Mouse (Mus musculus) stomach, embryonic 14.5 days (tissue): ENCODE results near the gene Slc32a1. TPM values are rescaled to one million over a fixed set of nuclear protein-coding genes. Genes with fewer than 3 reads are reported as not detected.
A peak's percentile ranks its signal among the peaks of the same experiment; 100 is the strongest.

Source experiments
- ATAC-seq: fragments of 200-750 bp; cut with Nextera tagmentation; 2 replicates; pipeline ENCODE4 v1.8.0; 2017; ENCODE audit warnings: low read depth, moderate TSS enrichment; ENCODE audit not compliant: insufficient number of reproducible peaks, insufficient read depth, low FRiP score
- H3K27ac ChIP-seq: fragments of 300-500 bp; sonication (generic); 2 replicates; pipeline ENCODE4 v1.5.1; 2014; ENCODE audit warnings: mild to moderate bottlenecking, low read length, moderate library complexity, mixed read lengths
- H3K27me3 ChIP-seq: fragments of 300-500 bp; sonication (generic); 2 replicates; pipeline ENCODE4 v1.6.1; 2014; ENCODE audit warnings: low read length, control low read depth, mixed read lengths; ENCODE audit not compliant: control insufficient read depth, insufficient read depth
- H3K36me3 ChIP-seq: fragments of 300-500 bp; sonication (generic); 2 replicates; pipeline ENCODE4 v1.6.1; 2014; ENCODE audit warnings: mild to moderate bottlenecking, control low read depth, low read length, moderate library complexity, mixed read lengths; ENCODE audit not compliant: control insufficient read depth, insufficient read depth
- H3K4me1 ChIP-seq: fragments of 300-500 bp; sonication (generic); 2 replicates; pipeline ENCODE4 v1.6.1; 2014; ENCODE audit warnings: low read length, control low read depth, mixed read lengths; ENCODE audit not compliant: control insufficient read depth, insufficient read depth
- H3K4me2 ChIP-seq: fragments of 300-500 bp; sonication (generic); replicated peaks from 2 replicates; pipeline ENCODE4 v1.6.1; 2014; ENCODE audit warnings: low read depth, low read length, control low read depth
- H3K4me3 ChIP-seq: fragments of 300-500 bp; sonication (generic); 2 replicates; pipeline ENCODE4 v1.5.1; 2014; ENCODE audit warnings: low read depth, low read length, control low read depth
- H3K9ac ChIP-seq: fragments of 300-500 bp; sonication (generic); replicated peaks from 2 replicates; pipeline ENCODE4 v1.6.1; 2014; ENCODE audit warnings: low read depth, mild to moderate bottlenecking, control low read depth, low read length, moderate library complexity, mixed read lengths
- H3K9me3 ChIP-seq: fragments of 300-500 bp; sonication (generic); 2 replicates; pipeline ENCODE4 v1.6.1; 2016; ENCODE audit warnings: low read depth, low read length, control low read depth; ENCODE audit not compliant: control insufficient read depth
- WGBS: fragments of 180-500 bp; shearing (Covaris S2); extraction: QIAGEN DNeasy Blood & Tissue Kit; methylation state at CpG from one replicate; pipeline ENCODE4 v1.1.7; 2014; 5-methylcytosine and 5-hydroxymethylcytosine counted together
- polyA plus RNA-seq: library from polyadenylated mRNA; unstranded; fragments of >200 nt; fragmentation: Nextera tagmentation; extraction: Ambion mirVana; gene quantifications from 2 replicates; pipeline ENCODE4 v1.2.1, GENCODE M21; 2014

Gene Slc32a1
- polyA plus RNA-seq, 1 experiment from 2014 or later = not detected

GRCm38 (mm10) chr2:158629414-158629813, 18.8 kb downstream of the Slc32a1 start:
- H3K4me1 ChIP-seq = peaks cover 4% of the 10 kb centered on the region; the same call in 1 of the 2 replicates
- H3K9ac ChIP-seq = no peak overlapping the region
- H3K27ac ChIP-seq = no peak overlapping the region
- no peaks in the 10 kb centered on the region for H3K9me3 ChIP-seq
- WGBS = 71% methylated on average over 1 of the region's 1 CpGs
- H3K36me3 ChIP-seq = peaks cover 40% of the 10 kb centered on the region
- no peaks in the 10 kb centered on the region for H3K27me3 ChIP-seq
- no peak overlapping the region for H3K4me2 ChIP-seq
- no peak overlapping the region for H3K4me3 ChIP-seq
- ATAC-seq = no peak

DNA sequence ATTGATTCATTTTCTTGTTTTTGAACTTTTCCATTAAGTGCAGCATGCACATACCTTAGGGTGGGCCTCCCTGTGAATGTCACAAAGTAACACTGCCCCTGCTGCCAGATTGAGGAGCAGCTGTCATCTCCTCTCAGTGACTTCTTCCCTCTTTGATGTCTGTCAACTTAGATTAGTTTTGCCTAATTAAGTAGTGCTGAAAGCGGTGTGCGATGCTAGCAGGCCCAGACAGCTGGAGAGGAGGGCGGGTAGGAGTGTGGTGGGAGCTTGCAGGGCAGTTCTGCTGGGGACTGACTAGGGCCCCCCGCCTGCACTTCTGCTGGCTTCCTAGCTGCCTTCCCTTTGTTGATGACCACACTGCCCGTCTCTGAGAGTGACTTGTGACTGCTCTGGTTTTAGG, 21.3 kb downstream of the Slc32a1 start:
- ATAC-seq = no peak
- Histone ChIP-seq H3K27me3 (no peaks in the 10 kb centered on the region), H3K4me3 (no peak overlapping the region), H3K27ac (no peak overlapping the region), H3K9me3 (no peaks in the 10 kb centered on the region), H3K4me1 (no peaks in the 10 kb centered on the region), H3K9ac (no peak overlapping the region), H3K4me2 (no peak overlapping the region), H3K36me3 (peaks cover 63% of the 10 kb centered on the region)
- 94% methylated on average over 5 of the region's 5 CpGs for WGBS

- H3K4me2 ChIP-seq = no peak overlapping the region
- no peak overlapping the region for H3K27ac ChIP-seq
- H3K9ac ChIP-seq = no peak overlapping the region
- 21% methylated on average over 2 of the region's 2 CpGs for WGBS
- no peak overlapping the region for H3K4me3 ChIP-seq
- no peaks in the 10 kb centered on the region for H3K4me1 ChIP-seq
- ATAC-seq = no peak; the same call in 1 of the 2 replicates
- peaks cover 24% of the 10 kb centered on the region for H3K36me3 ChIP-seq
- H3K27me3 ChIP-seq = no peaks in the 10 kb centered on the region
- peaks cover 4% of the 10 kb centered on the region; the same call in 1 of the 2 replicates for H3K9me3 ChIP-seq
These were observed 31.3 kb downstream of the Slc32a1 start for GRCm38 (mm10) chr2:158641869-158642268.

- H3K27ac ChIP-seq = no peak overlapping the region
- peaks cover 4% of the 10 kb centered on the region; the same call in 1 of the 2 replicates for H3K9me3 ChIP-seq
- H3K9ac ChIP-seq = no peak overlapping the region
- no peaks in the 10 kb centered on the region for H3K27me3 ChIP-seq
- no peaks in the 10 kb centered on the region for H3K4me1 ChIP-seq
- H3K36me3 ChIP-seq = peaks cover 21% of the 10 kb centered on the region
- H3K4me2 ChIP-seq = no peak overlapping the region
- no peak for ATAC-seq
- WGBS = 88% methylated on average over 2 of the region's 2 CpGs
- no peak overlapping the region for H3K4me3 ChIP-seq
These were observed 32.0 kb downstream of the Slc32a1 start for GRCm38 (mm10) chr2:158642587-158642986.

DNA sequence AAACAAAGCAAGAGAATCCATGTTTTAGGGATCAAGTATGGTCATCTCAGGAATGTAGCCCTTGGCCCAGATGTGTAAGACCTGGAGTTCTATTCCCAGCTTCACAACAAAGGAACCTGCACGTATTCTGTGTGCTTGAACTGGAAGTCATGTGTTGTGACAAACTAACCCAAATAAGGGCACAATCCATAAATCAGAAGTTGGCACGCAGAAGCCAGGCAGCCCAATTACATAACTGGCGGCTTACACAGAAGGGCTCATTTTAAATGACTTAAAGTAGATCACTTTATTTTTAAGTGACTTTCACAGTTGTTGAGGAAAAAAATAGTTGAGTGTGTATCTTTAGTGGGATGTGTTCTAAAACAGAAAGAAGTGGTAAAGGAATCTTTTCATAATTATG, 33.2 kb downstream of the Slc32a1 start:
- H3K27ac ChIP-seq = no peak overlapping the region
- H3K4me3 ChIP-seq = no peak overlapping the region
- H3K4me1 ChIP-seq = no peaks in the 10 kb centered on the region
- H3K36me3 ChIP-seq = peaks cover 12% of the 10 kb centered on the region
- H3K9me3 ChIP-seq = peaks cover 4% of the 10 kb centered on the region; the same call in 1 of the 2 replicates
- H3K4me2 ChIP-seq = no peak overlapping the region
- ATAC-seq = no peak
- WGBS = 72% methylated on average over 3 of the region's 3 CpGs
- no peak overlapping the region for H3K9ac ChIP-seq
- no peaks in the 10 kb centered on the region for H3K27me3 ChIP-seq

DNA sequence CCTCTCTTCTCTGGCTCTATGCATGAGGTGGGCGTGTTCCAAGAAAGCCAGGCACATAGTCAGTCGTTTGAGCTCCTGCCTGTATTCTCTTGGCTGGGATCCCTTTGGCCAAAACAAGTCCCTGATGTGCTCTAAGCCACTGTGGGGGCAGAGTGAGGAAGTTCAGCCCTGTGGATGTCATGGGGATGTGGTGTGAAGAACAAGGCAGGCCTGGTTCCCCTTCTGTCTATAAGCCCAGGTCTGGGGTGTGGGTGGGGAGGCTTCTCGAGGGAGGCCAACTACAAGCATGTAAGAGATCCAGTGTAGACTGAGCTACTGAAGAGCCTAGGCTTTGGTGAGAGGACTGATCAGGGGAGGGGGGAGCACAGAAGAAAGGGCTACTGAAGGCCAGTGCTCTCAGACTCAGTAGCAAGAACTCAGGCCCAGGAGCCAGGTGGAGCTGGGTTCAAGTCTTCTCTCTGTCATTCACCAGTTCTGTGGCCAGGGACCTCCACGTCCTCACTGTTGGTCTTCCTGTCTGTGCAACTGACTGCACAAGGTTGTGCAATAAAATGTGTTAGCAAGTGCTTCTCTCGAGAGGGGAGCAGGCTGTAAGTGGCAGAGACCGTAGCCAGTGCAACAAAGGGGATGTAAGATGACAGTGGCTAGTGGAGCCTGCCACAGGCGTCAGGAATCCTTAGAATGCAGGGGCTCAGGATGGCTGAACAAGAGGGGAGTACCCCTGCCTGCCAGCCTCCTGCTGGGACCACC, 40.8 kb downstream of the Slc32a1 start:
- Histone ChIP-seq H3K9ac (no peak overlapping the region), H3K4me2 (no peak overlapping the region), H3K36me3 (no peaks in the 10 kb centered on the region), H3K9me3 (no peaks in the 10 kb centered on the region), H3K27me3 (no peaks in the 10 kb centered on the region), H3K4me1 (no peaks in the 10 kb centered on the region), H3K27ac (no peak overlapping the region), H3K4me3 (no peak overlapping the region)
- ATAC-seq = peak; percentile 33; the same call in 1 of the 2 replicates
- WGBS = 64% methylated on average over 7 of the region's 7 CpGs

GRCm38 (mm10) chr2:158652985-158653384, 42.4 kb downstream of the Slc32a1 start:
- Histone ChIP-seq H3K27ac (no peak overlapping the region), H3K9me3 (no peaks in the 10 kb centered on the region), H3K4me2 (no peak overlapping the region), H3K36me3 (no peaks in the 10 kb centered on the region), H3K4me3 (no peak overlapping the region), H3K27me3 (no peaks in the 10 kb centered on the region), H3K4me1 (no peaks in the 10 kb centered on the region), H3K9ac (no peak overlapping the region)
- WGBS = 7% methylated on average over 4 of the region's 4 CpGs
- ATAC-seq = no peak

GRCm38 (mm10) chr2:158654717-158655116, 44.1 kb downstream of the Slc32a1 start:
- Histone ChIP-seq H3K4me3 (no peak overlapping the region), H3K27me3 (no peaks in the 10 kb centered on the region), H3K4me1 (peaks cover 3% of the 10 kb centered on the region; the same call in 1 of the 2 replicates), H3K9ac (no peak overlapping the region), H3K36me3 (no peaks in the 10 kb centered on the region), H3K27ac (no peak overlapping the region), H3K9me3 (no peaks in the 10 kb centered on the region), H3K4me2 (no peak overlapping the region)
- ATAC-seq = no peak
- WGBS = 63% methylated on average over 9 of the region's 9 CpGs

DNA sequence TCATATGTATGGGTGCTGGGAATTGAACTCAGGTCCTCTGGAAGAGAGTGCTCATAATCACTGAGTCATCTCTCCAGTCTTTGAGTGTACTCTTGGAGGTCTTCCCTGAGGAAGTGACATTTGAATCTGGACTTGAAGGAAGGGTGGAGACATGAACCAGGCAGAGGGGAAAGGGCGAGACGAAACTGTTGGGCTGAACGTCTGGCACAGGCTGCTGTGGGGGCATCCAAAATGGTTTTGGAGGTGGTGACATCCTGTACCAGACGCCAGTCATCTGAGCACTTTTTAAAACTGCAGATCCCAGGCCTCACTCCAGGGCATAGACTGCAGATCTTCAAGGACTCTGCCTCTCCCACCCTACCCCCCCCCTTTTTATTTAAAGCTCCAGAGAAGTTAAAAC, 45.2 kb downstream of the Slc32a1 start:
- Histone ChIP-seq H3K9me3 (no peaks in the 10 kb centered on the region), H3K4me2 (no peak overlapping the region), H3K27ac (no peak overlapping the region), H3K4me1 (peaks cover 3% of the 10 kb centered on the region; the same call in 1 of the 2 replicates), H3K9ac (no peak overlapping the region), H3K27me3 (no peaks in the 10 kb centered on the region), H3K36me3 (no peaks in the 10 kb centered on the region), H3K4me3 (no peak overlapping the region)
- ATAC-seq = no peak
- 80% methylated on average over 4 of the region's 4 CpGs for WGBS
